Mouse (Mus musculus) liver, embryonic 16.5 days (tissue): Measurements from ENCODE around the gene Klk13. TPM values are rescaled to one million over a fixed set of nuclear protein-coding genes. Genes with fewer than 3 reads are reported as not detected.
"Not testable (repeated sequence)": the region's sequence is repeated elsewhere in the genome, so short reads cannot be mapped to it uniquely, and the experiment has no call there.

Source experiments
- ATAC-seq: fragments of 200-750 bp; cut with Nextera tagmentation; 2 replicates; pipeline ENCODE4 v1.8.0; 2017; ENCODE audit warnings: low read depth, mild to moderate bottlenecking, moderate number of reproducible peaks, moderate library complexity
- H3K27ac ChIP-seq: fragments of 300-500 bp; sonication (generic); 2 replicates; pipeline ENCODE4 v1.5.1; 2014; ENCODE audit warnings: mild to moderate bottlenecking, low read length
- H3K27me3 ChIP-seq: fragments of 300-500 bp; sonication (generic); 2 replicates; pipeline ENCODE4 v1.6.1; 2014; ENCODE audit warnings: low read depth, low read length, mixed read lengths; ENCODE audit not compliant: control insufficient read depth, insufficient read depth
- H3K36me3 ChIP-seq: fragments of 300-500 bp; sonication (generic); 2 replicates; pipeline ENCODE4 v1.6.1; 2014; ENCODE audit warnings: mild to moderate bottlenecking; ENCODE audit not compliant: control insufficient read depth, insufficient read depth
- H3K4me1 ChIP-seq: fragments of 300-500 bp; sonication (generic); 2 replicates; pipeline ENCODE4 v1.6.1; 2014; ENCODE audit warnings: low read depth, low read length, mixed read lengths; ENCODE audit not compliant: control insufficient read depth
- H3K4me2 ChIP-seq: fragments of 300-500 bp; sonication (generic); 2 replicates; pipeline ENCODE4 v1.6.1; 2014; ENCODE audit warnings: low read depth, low read length, mixed read lengths
- H3K4me3 ChIP-seq: fragments of 300-500 bp; sonication (generic); 2 replicates; pipeline ENCODE4 v1.5.1; 2014; ENCODE audit warnings: low read depth, mild to moderate bottlenecking, low read length
- H3K9ac ChIP-seq: fragments of 300-500 bp; sonication (generic); 2 replicates; pipeline ENCODE4 v1.6.1; 2014; ENCODE audit warnings: low read depth, low read length
- H3K9me3 ChIP-seq: fragments of 300-500 bp; sonication (generic); replicated peaks from 2 replicates; pipeline ENCODE4 v1.6.1; 2016; ENCODE audit warnings: low read length; ENCODE audit not compliant: control insufficient read depth
- WGBS: fragments of 180-500 bp; shearing (Covaris S2); extraction: QIAGEN DNeasy Blood & Tissue Kit; methylation state at CpG from one replicate; pipeline ENCODE4 v1.1.7; 2014; ENCODE audit not compliant: insufficient replicate concordance; 5-methylcytosine and 5-hydroxymethylcytosine counted together
- polyA plus RNA-seq: library from polyadenylated mRNA; unstranded; fragments of >200 nt; fragmentation: Nextera tagmentation; extraction: Ambion mirVana; gene quantifications from 2 replicates; pipeline ENCODE4 v1.2.1, GENCODE M21; 2015

The Klk13 gene
- polyA plus RNA-seq, 1 experiment from 2014 or later = not detected

- peaks cover 17% of the 10 kb centered on the region for H3K36me3 ChIP-seq
- no peaks in the 10 kb centered on the region for H3K4me1 ChIP-seq
- no peak overlapping the region for H3K4me2 ChIP-seq
- no peaks in the 10 kb centered on the region for H3K27me3 ChIP-seq
- no peak overlapping the region for H3K9ac ChIP-seq
- H3K4me3 ChIP-seq = no peak overlapping the region
- no peak overlapping the region for H3K27ac ChIP-seq
- ATAC-seq = no peak
- no peaks in the 10 kb centered on the region for H3K9me3 ChIP-seq
Observed at GRCm38 (mm10) chr7:43678517-43678916, 33.9 kb upstream of the Klk13 start.

- H3K36me3 ChIP-seq = peaks cover 15% of the 10 kb centered on the region; the same call in 1 of the 2 replicates
- 18% methylated on average over 5 of the region's 5 CpGs for WGBS
- no peak for ATAC-seq
Observed at GRCm38 (mm10) chr7:43680960-43681359, 31.4 kb upstream of the Klk13 start.

GRCm38 (mm10) chr7:43682511-43682910, 29.9 kb upstream of the Klk13 start:
- not testable (repeated sequence) for H3K4me1 ChIP-seq, ATAC-seq, H3K4me3 ChIP-seq, H3K27me3 ChIP-seq, H3K4me2 ChIP-seq, H3K9ac ChIP-seq, H3K27ac ChIP-seq, H3K9me3 ChIP-seq, H3K36me3 ChIP-seq
- 21% methylated on average over 1 of the region's 1 CpGs for WGBS

More at GRCm38 (mm10) chr7:43680960-43681359, 31.4 kb upstream of the Klk13 start:
- Histone ChIP-seq H3K4me1 (no peaks in the 10 kb centered on the region), H3K27ac (no peak overlapping the region), H3K9ac (no peak overlapping the region), H3K9me3 (no peaks in the 10 kb centered on the region), H3K27me3 (no peaks in the 10 kb centered on the region), H3K4me2 (no peak overlapping the region), H3K4me3 (no peak overlapping the region)

- Histone ChIP-seq H3K9ac (no peak overlapping the region), H3K4me2 (no peak overlapping the region), H3K36me3 (no peaks in the 10 kb centered on the region), H3K4me3 (no peak overlapping the region), H3K27me3 (no peaks in the 10 kb centered on the region), H3K27ac (no peak overlapping the region), H3K4me1 (no peaks in the 10 kb centered on the region), H3K9me3 (no peaks in the 10 kb centered on the region)
- WGBS = 20% methylated on average over 7 of the region's 7 CpGs
- no peak for ATAC-seq
Observed at GRCm38 (mm10) chr7:43685088-43685487, 27.3 kb upstream of the Klk13 start.

GRCm38 (mm10) chr7:43690118-43690517, 22.2 kb upstream of the Klk13 start, which contains the start of gene Klk14:
Gene Klk14 (plus strand): TSS chr7:43690418.
- Histone ChIP-seq H3K9ac (no peak within 1 kb of the TSS), H3K36me3 (no peaks in the 10 kb centered on the region), H3K27me3 (no peaks in the 10 kb centered on the region), H3K4me1 (no peaks in the 10 kb centered on the region), H3K9me3 (no peaks in the 10 kb centered on the region), H3K4me2 (no peak within 1 kb of the TSS), H3K4me3 (no peak within 1 kb of the TSS), H3K27ac (no peak within 1 kb of the TSS)
- ATAC-seq = no peak

GRCm38 (mm10) chr7:43710031-43710430, 2.3 kb upstream of the Klk13 start:
- Histone ChIP-seq H3K4me2 (no peak overlapping the region), H3K4me1 (no peaks in the 10 kb centered on the region), H3K9me3 (no peaks in the 10 kb centered on the region), H3K27me3 (no peaks in the 10 kb centered on the region), H3K4me3 (no peak overlapping the region), H3K36me3 (no peaks in the 10 kb centered on the region), H3K27ac (no peak overlapping the region), H3K9ac (no peak overlapping the region)
- no peak for ATAC-seq
- 67% methylated on average over 3 of the region's 3 CpGs for WGBS

GRCm38 (mm10) chr7:43712917-43713316, 550 bp downstream of the Klk13 start:
- Histone ChIP-seq H3K9me3 (no peaks in the 10 kb centered on the region), H3K4me3 (no peak overlapping the region), H3K4me2 (no peak overlapping the region), H3K27ac (no peak overlapping the region), H3K36me3 (no peaks in the 10 kb centered on the region), H3K4me1 (no peaks in the 10 kb centered on the region), H3K9ac (no peak overlapping the region), H3K27me3 (no peaks in the 10 kb centered on the region)
- WGBS = 7% methylated on average over 9 of the region's 9 CpGs
- no peak for ATAC-seq

GRCm38 (mm10) chr7:43713741-43714351, 1.5 kb downstream of the Klk13 start:
- no peak for ATAC-seq
- H3K9me3 ChIP-seq = no peaks in the 10 kb centered on the region
- no peak overlapping the region for H3K4me2 ChIP-seq
- 9% methylated on average over 19 of the region's 19 CpGs for WGBS
- no peak overlapping the region for H3K4me3 ChIP-seq
- no peaks in the 10 kb centered on the region for H3K27me3 ChIP-seq
- H3K4me1 ChIP-seq = no peaks in the 10 kb centered on the region
- H3K27ac ChIP-seq = no peak overlapping the region
- H3K36me3 ChIP-seq = no peaks in the 10 kb centered on the region
- no peak overlapping the region for H3K9ac ChIP-seq

- Histone ChIP-seq H3K4me1 (no peaks in the 10 kb centered on the region), H3K27ac (no peak overlapping the region), H3K36me3 (no peaks in the 10 kb centered on the region), H3K27me3 (no peaks in the 10 kb centered on the region), H3K4me2 (no peak overlapping the region), H3K9me3 (no peaks in the 10 kb centered on the region), H3K9ac (no peak overlapping the region), H3K4me3 (no peak overlapping the region)
- ATAC-seq = no peak
- WGBS = 9% methylated on average over 1 of the region's 1 CpGs
Observed at GRCm38 (mm10) chr7:43747788-43748187, 35.4 kb downstream of the Klk13 start.
